Mouse (Mus musculus) intestine, postnatal 0 days (tissue): Measurements from ENCODE around the gene Pbx1. TPM values are rescaled to one million over a fixed set of nuclear protein-coding genes. Genes with fewer than 3 reads are reported as not detected.

ENCODE experiments used
- ATAC-seq: fragments of 200-750 bp; cut with Nextera tagmentation; 2 replicates; pipeline ENCODE4 v1.8.0; 2017; ENCODE audit warnings: mild to moderate bottlenecking, moderate TSS enrichment, moderate library complexity
- H3K27ac ChIP-seq: fragments of 300-500 bp; sonication (generic); 2 replicates; pipeline ENCODE4 v1.5.1; 2014; ENCODE audit warnings: mild to moderate bottlenecking, low read depth, low read length, moderate library complexity
- H3K27me3 ChIP-seq: fragments of 300-500 bp; sonication (generic); replicated peaks from 2 replicates; pipeline ENCODE4 v1.6.1; 2014; ENCODE audit warnings: low read length, mixed read lengths; ENCODE audit not compliant: control insufficient read depth, insufficient read depth
- H3K36me3 ChIP-seq: fragments of 300-500 bp; sonication (generic); 2 replicates; pipeline ENCODE4 v1.6.1; 2014; ENCODE audit warnings: mild to moderate bottlenecking, moderate library complexity; ENCODE audit not compliant: control insufficient read depth, insufficient read depth
- H3K4me1 ChIP-seq: fragments of 300-500 bp; sonication (generic); replicated peaks from 2 replicates; pipeline ENCODE4 v1.6.1; 2014; ENCODE audit warnings: antibody characterized with exemption, low read length, mixed read lengths; ENCODE audit not compliant: control insufficient read depth, insufficient read depth
- H3K4me2 ChIP-seq: fragments of 300-500 bp; sonication (generic); replicated peaks from 2 replicates; pipeline ENCODE4 v1.6.1; 2014; ENCODE audit warnings: low read depth, mild to moderate bottlenecking, moderate library complexity
- H3K4me3 ChIP-seq: fragments of 300-500 bp; sonication (generic); 2 replicates; pipeline ENCODE4 v1.5.1; 2014; ENCODE audit warnings: low read depth, low read length
- H3K9ac ChIP-seq: fragments of 300-500 bp; sonication (generic); 2 replicates; pipeline ENCODE4 v1.6.1; 2014; ENCODE audit warnings: mild to moderate bottlenecking, low read depth, low read length
- H3K9me3 ChIP-seq: fragments of 300-500 bp; sonication (generic); 2 replicates; pipeline ENCODE4 v1.6.1; 2016; ENCODE audit warnings: mixed run types; ENCODE audit not compliant: control insufficient read depth
- CTCF ChIP-seq: sonication (generic); IDR thresholded peaks from 2 replicates; pipeline ENCODE4 v1.5.1; 2016; ENCODE audit warnings: low read depth, mild to moderate bottlenecking, control low read depth, antibody characterized with exemption, moderate library complexity
- WGBS: fragments of 180-500 bp; shearing (Covaris S2); extraction: QIAGEN DNeasy Blood & Tissue Kit; methylation state at CpG from one replicate; pipeline ENCODE4 v1.1.7; 2014; 5-methylcytosine and 5-hydroxymethylcytosine counted together
- polyA plus RNA-seq: library from polyadenylated mRNA; unstranded; fragments of >200 nt; fragmentation: Nextera tagmentation; extraction: Ambion mirVana; gene quantifications from 2 replicates; pipeline ENCODE4 v1.2.1, GENCODE M21; 2015

Gene Pbx1
- polyA plus RNA-seq, 1 experiment from 2014 or later, result 9.8 TPM

DNA sequence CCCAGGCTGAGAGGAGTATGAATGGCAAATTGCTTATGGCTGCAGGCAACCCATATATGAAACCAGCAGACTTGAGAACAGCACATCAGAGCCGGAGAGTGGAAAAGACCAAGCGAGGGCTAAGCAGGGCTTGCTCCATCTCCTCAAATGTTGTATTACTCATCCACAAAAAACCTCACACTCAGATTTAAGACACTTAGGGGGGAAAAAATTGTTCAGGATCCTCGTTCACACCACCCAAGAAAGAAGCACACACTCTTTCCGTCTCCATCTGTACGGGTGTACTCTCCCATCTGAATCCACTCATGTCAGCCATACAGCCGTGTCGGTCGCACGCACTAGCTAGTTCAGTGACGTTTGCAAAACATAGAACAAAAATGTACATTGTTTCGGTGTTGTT, 69.0 kb downstream of the Pbx1 start:
- Histone ChIP-seq H3K4me1 (no peaks in the 10 kb centered on the region; the same call in 1 of the 2 replicates), H3K27ac (no peak overlapping the region), H3K27me3 (no peaks in the 10 kb centered on the region), H3K9me3 (no peaks in the 10 kb centered on the region), H3K4me2 (no peak overlapping the region), H3K9ac (no peak overlapping the region), H3K4me3 (no peak overlapping the region), H3K36me3 (no peaks in the 10 kb centered on the region)
- no peak for ATAC-seq
- no peak for TF ChIP-seq CTCF
- 93% methylated on average over 11 of the region's 11 CpGs for WGBS

DNA sequence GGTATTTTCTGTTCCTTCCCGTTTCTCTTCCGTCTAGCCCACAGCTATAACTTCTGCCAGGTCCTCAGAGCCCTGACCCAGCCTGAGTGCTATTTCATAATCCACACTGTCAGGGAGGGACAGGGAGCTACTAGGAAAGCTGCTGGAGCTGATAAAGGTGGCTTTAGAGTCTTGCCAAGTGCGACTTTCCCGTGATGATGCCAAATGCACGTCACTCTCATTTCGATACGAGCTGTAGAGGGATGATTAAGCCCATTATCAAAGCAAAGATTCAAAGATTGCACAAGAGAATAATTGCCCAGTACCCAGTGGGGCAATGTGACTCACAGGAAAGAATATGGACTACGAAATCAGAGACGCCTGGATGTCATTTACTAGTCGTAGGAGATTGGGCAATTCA, 69.6 kb downstream of the Pbx1 start:
- no peaks in the 10 kb centered on the region for H3K36me3 ChIP-seq
- H3K4me1 ChIP-seq, result no peaks in the 10 kb centered on the region; the same call in 1 of the 2 replicates
- ATAC-seq, result no peak
- no peak overlapping the region for H3K27ac ChIP-seq
- no peaks in the 10 kb centered on the region for H3K9me3 ChIP-seq
- no peak overlapping the region for H3K4me3 ChIP-seq
- 69% methylated on average over 10 of the region's 10 CpGs for WGBS
- no peak overlapping the region for H3K4me2 ChIP-seq
- no peak overlapping the region for H3K9ac ChIP-seq
- TF ChIP-seq CTCF, result no peak
- no peaks in the 10 kb centered on the region for H3K27me3 ChIP-seq

DNA sequence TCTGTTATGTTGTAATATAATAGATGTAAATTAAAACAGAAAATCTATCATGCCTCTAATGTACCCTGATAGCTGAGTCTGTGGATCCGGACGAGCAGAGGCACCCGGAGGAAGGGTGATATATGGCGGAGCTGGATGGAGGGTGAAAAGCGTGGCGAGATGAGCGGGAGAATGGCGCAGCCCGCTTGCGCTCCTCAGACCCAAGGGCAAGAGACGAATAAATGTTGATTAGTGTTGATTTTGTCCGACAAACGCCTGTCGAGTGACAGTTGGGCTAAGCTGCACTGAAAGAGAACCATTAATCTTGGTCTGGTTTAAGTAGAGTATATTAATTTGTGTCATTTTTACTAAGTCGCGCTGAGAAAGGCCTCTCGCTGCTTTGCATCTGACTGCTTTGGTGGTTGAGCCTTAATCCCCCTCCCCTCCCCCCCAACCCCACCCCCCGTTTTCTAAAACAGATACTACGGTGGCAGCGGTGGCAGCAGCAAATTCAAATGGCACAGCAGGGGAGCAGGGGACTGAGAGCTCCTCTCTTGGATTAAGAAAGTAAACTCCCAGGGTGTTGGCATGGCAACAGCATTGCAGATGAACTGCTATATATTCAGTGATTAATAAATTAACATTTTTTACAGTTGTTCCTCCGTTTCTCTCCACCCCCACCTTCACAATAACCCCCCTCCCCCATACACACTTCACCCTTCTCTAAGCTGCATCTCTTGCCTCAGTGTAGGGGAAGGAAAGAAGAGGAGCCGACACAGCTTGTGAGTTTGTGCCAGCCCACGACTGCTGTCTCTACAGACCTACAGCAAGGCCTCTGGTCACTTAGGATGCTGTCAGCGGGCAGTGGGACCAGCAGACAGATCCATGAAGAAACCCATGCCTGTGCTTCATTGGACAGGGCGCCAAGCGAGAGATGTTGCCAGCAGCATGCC, 74.1 kb downstream of the Pbx1 start:
- 48% methylated on average over 26 of the region's 26 CpGs for WGBS
- Histone ChIP-seq H3K36me3 (no peaks in the 10 kb centered on the region), H3K27me3 (no peaks in the 10 kb centered on the region), H3K27ac (no peak overlapping the region), H3K4me2 (peak overlapping the region; percentile 40), H3K9ac (no peak overlapping the region), H3K9me3 (no peaks in the 10 kb centered on the region), H3K4me1 (no peaks in the 10 kb centered on the region), H3K4me3 (no peak overlapping the region)
- no peak for TF ChIP-seq CTCF
- no peak for ATAC-seq

DNA sequence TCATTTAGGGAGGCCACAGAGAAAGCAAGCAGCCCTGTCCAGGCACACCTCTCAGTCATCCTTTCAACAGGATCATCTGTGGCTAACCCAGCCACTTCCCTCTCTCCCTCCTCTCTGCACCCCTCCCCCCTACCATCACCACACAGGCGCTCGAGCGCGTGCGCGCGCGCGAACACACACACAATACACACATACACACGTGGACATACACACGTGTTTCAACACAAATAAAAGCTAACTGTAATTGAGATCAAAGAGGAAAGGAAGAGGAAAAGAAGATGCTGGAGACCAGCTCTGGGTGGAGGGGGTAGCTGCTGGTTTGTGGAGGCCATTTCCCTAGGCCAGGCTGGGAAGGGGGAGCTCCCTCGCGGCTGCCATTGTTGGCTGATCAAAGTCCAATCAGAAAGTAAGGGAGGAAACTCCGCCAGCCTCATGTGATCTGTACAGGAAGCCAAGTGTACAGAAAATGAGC, 75.1 kb downstream of the Pbx1 start:
- WGBS, result 41% methylated on average over 14 of the region's 14 CpGs
- Histone ChIP-seq H3K4me3 (no peak overlapping the region), H3K36me3 (no peaks in the 10 kb centered on the region)

DNA sequence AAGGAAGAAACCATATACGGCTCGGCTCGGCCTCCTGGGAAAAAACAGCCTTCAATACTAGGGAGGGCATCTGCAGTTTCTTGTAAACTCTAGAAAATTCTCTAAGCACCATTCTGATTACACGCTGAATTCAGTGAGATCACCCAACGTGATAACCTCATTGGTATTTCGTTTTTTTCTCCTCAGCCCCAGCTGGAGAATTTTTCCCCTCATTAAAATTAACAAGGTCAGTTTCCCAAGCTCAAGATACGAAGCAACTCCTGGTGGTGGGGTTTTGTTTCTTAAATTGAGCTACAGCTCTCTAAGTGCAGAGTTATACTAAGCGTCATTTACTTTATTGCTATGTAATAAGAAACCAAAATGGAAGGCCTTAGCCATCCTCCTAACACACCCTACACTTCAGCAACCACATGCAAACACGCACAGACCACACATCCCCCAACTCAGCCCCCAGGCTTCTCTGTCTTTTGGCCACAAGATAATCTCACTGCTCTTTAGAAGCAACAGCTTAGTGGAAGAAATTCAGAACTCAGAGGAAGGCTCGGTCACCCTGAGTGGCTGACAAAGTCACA, 76.0 kb downstream of the Pbx1 start:
- H3K27me3 ChIP-seq, result no peaks in the 10 kb centered on the region
- H3K4me1 ChIP-seq, result no peaks in the 10 kb centered on the region
- H3K9ac ChIP-seq, result no peak overlapping the region
- 71% methylated on average over 10 of the region's 10 CpGs for WGBS
- ATAC-seq, result no peak
- no peak overlapping the region for H3K4me2 ChIP-seq
- no peak overlapping the region for H3K27ac ChIP-seq
- no peaks in the 10 kb centered on the region for H3K9me3 ChIP-seq
- H3K4me3 ChIP-seq, result no peak overlapping the region
- H3K36me3 ChIP-seq, result no peaks in the 10 kb centered on the region
- no peak for TF ChIP-seq CTCF

More for the DNA sequence above, 75.1 kb downstream of the Pbx1 start:
- H3K27ac ChIP-seq, result no peak overlapping the region
- H3K4me1 ChIP-seq, result no peaks in the 10 kb centered on the region
- H3K27me3 ChIP-seq, result no peaks in the 10 kb centered on the region
- H3K4me2 ChIP-seq, result peak overlapping the region; percentile 40
- no peak for TF ChIP-seq CTCF
- H3K9me3 ChIP-seq, result no peaks in the 10 kb centered on the region
- H3K9ac ChIP-seq, result no peak overlapping the region
- peak; percentile 90 for ATAC-seq

DNA sequence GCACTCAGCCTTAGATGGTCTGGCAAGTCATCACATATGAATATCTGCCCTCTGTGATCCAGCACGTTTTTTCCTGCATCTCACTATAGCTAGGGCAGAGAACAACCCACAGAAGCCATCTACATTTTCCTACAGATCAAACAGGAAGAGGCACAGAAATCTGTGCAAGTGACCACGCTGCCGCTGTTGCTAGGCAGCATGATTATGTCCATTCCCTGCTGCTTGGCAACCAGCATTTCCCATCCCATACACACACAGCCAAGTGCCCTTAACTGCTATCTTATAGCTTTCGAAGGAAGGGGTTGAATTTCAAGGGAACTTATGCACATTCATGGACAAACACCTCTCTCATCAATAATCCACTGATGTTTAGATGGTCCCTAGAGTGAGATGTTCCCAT, 77.1 kb downstream of the Pbx1 start:
- no peaks in the 10 kb centered on the region for H3K4me1 ChIP-seq
- no peak for TF ChIP-seq CTCF
- H3K27ac ChIP-seq, result no peak overlapping the region
- ATAC-seq, result no peak
- H3K27me3 ChIP-seq, result no peaks in the 10 kb centered on the region
- WGBS, result 18% methylated on average over 4 of the region's 4 CpGs
- no peak overlapping the region for H3K4me3 ChIP-seq
- H3K4me2 ChIP-seq, result no peak overlapping the region
- H3K36me3 ChIP-seq, result no peaks in the 10 kb centered on the region
- H3K9ac ChIP-seq, result no peak overlapping the region
- H3K9me3 ChIP-seq, result no peaks in the 10 kb centered on the region
